Mouse (Mus musculus): Measurements from ENCODE around the gene Togaram2. TPM values are rescaled to one million over a fixed set of nuclear protein-coding genes. Genes with fewer than 3 reads are reported as not detected.
"Not testable (repeated sequence)": the region's sequence is repeated elsewhere in the genome, so short reads cannot be mapped to it uniquely, and the experiment has no call there.

Togaram2 gene
- total RNA-seq, 2 experiments from 2014 or later = 1.2 to 1.8 TPM

DNA sequence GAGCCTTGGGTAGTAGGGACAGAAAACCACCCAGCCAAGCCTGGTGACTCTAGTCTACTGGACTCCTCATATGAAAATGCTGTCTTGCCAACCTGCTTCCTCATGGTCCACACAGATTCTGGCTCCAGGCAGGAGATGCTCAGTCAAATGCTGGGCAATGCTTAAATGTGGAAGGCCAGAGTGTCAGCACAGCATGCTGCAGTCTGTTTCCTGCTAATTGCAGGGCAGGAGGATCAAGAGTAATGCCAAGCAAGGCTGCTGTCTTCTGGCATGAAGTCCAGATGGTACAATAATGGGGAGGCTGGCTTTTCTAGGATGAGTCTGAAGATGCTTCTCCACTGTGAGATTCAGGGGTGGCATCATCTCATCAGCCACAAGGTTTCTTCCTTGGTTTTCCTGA is 47.4 kb downstream of the Togaram2 start:
- DNase-seq (ENCODE audit: extremely low spot score in 1 of 2, low spot score in 1 of 2) = no peak

GRCm38 (mm10) chr17:71721019-71721418 is 48.0 kb downstream of the Togaram2 start:
- DNase-seq (ENCODE audit: extremely low spot score in 1 of 2, low spot score in 1 of 2) = no peak

- no peak for DNase-seq (ENCODE audit: extremely low spot score in 1 of 2, low spot score in 1 of 2)
Measured at GRCm38 (mm10) chr17:71730655-71731054, 57.6 kb downstream of the Togaram2 start.

DNA sequence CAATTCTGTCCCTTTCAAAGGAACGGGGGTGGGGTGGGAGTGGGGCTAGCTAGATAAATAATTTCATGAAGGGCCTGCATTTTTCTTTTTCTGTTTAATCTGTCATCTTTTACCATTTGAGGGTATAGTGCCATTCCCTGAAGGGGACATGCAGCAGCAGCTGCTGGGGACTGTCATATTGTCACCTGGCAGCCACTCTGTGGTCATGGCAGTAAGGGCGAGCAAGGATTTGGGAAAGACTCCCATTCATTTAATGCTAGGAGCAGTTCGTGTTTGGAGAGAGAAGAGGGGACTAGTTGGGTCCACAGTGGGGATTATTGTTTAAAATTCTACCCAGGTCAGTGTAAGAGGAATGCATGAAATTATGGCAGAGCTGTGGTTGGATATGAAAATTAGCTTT is 63.4 kb downstream of the Togaram2 start:
- DNase-seq (ENCODE audit: extremely low spot score in 1 of 2, low spot score in 1 of 2) = no peak

DNA sequence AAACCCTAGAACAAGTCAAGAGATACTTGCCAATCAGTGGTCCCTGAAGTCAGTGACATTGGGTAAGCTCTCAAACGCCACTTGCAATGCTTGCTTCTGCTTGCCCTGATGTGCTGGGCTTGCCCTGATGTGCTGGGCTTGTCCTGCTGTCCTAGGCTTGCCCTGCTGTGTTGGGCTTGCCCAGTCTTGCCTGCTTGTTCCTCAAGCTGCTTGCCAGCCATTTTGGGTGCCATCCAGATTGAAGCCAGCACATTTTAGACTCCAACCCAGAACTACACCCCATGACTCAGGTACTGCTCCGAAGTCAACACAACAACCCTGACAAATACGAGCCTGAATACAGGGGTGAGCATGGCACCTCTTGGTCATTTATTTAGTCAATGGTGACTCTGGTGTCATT is 69.1 kb downstream of the Togaram2 start:
- no peak for DNase-seq (ENCODE audit: extremely low spot score in 1 of 2, low spot score in 1 of 2)

- no peak for DNase-seq (ENCODE audit: extremely low spot score in 1 of 2, low spot score in 1 of 2)
Measured at GRCm38 (mm10) chr17:71742935-71743334, 69.9 kb downstream of the Togaram2 start.

- DNase-seq (ENCODE audit: extremely low spot score in 1 of 2, low spot score in 1 of 2) = no peak
Measured at GRCm38 (mm10) chr17:71746114-71746513, 73.1 kb downstream of the Togaram2 start.

DNA sequence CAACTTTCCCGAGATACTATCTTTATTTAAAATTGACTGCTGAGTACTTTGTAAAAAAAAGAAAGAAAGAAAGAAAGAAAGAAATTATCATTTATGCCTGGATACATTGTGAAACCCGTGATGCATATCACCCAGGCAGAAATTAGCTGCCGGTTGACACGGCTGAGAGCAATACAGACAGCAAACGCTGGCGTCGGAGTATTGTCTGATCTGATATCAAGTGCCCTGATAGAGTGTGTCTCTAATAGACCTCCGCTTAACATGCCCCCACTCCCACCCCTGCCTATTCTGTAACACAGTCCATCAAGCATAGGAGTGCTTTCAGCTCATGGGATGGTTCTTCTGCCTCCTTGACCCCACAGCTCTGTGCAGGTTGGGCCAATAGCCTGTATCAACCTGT is 74.5 kb downstream of the Togaram2 start:
- no peak for DNase-seq (ENCODE audit: extremely low spot score in 1 of 2, low spot score in 1 of 2)

GRCm38 (mm10) chr17:71749616-71750168 is 76.6 kb downstream of the Togaram2 start:
- DNase-seq (ENCODE audit: extremely low spot score in 1 of 2, low spot score in 1 of 2) = no peak

GRCm38 (mm10) chr17:71752831-71753230 is 79.8 kb downstream of the Togaram2 start, which contains the start of gene Pcare:
Pcare (minus strand) TSS chr17:71752894.
- no peak for DNase-seq (ENCODE audit: extremely low spot score in 1 of 2, low spot score in 1 of 2)

GRCm38 (mm10) chr17:71760536-71760935 is 87.5 kb downstream of the Togaram2 start:
- DNase-seq (ENCODE audit: extremely low spot score in 1 of 2, low spot score in 1 of 2) = no peak

DNA sequence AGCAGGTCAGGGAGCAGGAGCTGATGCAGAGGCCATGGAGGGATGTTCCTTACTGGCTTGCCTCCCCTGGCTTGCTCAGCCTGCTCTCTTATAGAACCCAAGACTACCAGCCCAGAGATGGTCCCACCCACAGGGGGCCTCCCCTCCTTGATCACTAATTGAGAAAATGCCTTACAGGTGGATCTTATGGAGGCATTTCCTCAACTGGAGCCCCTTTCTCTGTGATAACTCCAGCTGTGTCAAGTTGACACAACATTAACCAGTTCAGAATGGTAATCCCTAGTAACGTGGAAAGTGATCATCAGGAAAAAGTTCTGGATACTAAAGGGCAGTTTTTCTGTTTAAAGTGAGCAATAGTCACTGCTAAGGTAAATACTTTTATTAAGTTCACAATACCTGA is 95.1 kb downstream of the Togaram2 start, which contains the start of gene Clip4:
Gene Clip4, plus strand, starts transcription at position 301 of the 400 bp plus-strand sequence.
- not testable (repeated sequence) for DNase-seq (ENCODE audit: extremely low spot score in 1 of 2, low spot score in 1 of 2)

- DNase-seq (ENCODE audit: extremely low spot score in 1 of 2, low spot score in 1 of 2) = no peak
Measured at GRCm38 (mm10) chr17:71769564-71769963, 96.5 kb downstream of the Togaram2 start.

GRCm38 (mm10) chr17:71770696-71771095 is 97.6 kb downstream of the Togaram2 start:
- DNase-seq (ENCODE audit: extremely low spot score in 1 of 2, low spot score in 1 of 2) = no peak

DNA sequence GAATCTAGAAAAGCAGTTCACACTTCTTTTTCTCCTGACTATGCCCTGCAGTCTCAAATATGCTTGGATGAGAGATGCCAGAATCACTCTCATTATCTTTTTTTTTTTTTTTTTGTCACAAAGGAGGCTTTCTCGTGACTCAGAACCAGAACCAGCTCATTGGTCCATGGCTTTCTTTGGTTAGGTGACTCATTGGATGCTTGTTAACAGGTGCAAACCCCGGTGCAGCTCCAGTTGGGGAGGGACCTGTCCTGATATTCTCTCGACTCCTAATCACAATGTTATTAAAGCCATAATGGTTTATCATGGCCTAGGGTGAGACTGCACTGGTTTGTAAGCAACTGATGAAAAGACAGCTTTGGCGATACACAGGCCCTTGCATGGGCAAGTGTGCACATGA is 101.1 kb downstream of the Togaram2 start:
- DNase-seq (ENCODE audit: extremely low spot score in 1 of 2, low spot score in 1 of 2) = no peak

DNA sequence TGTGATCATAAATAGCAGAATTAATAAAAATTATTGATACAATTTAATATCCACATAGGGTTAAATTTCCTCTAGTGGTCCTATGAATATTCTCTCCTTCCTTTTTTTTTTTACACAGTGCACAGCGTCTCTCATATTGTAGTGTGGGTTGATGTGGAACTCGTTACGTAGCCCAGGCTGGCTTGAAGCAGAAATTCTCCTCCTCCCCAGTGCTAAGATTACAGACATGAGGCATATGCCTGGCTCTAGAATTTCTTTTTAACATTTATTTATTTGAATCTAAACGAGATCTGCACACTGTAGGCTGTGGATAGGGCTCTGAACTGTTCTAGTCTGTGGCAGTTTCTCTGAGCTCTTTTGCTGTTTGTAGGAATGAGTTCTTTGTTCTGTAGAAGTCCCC is 102.2 kb downstream of the Togaram2 start:
- DNase-seq (ENCODE audit: extremely low spot score in 1 of 2, low spot score in 1 of 2) = no peak

- no peak for DNase-seq (ENCODE audit: extremely low spot score in 1 of 2, low spot score in 1 of 2)
Measured at GRCm38 (mm10) chr17:71778696-71779095, 105.6 kb downstream of the Togaram2 start.

Other genes starting within 250 kb of the Togaram2 start
- 1 to 10 TPM; 1.6 to 2.6 TPM for gene Gm4707, start 213.3 kb upstream of the Togaram2 start, total RNA-seq (2021)
- 10 to 100 TPM; 28.8 to 33.8 TPM for gene Smchd1, start 197.9 kb upstream of the Togaram2 start, total RNA-seq (2021)
- under 1 TPM; 0.38 to 0.69 TPM for gene Ndc80, start 146.4 kb upstream of the Togaram2 start, total RNA-seq (2021)
- gene Spdya, start 121.2 kb upstream of the Togaram2 start, total RNA-seq (2021) = 1 to 10 TPM in 1 of 2 experiments, under 1 TPM in 1; 0.75 to 1.1 TPM
- 10 to 100 TPM; 24.9 to 26.7 TPM for gene Wdr43, start 57.4 kb upstream of the Togaram2 start, total RNA-seq (2021)
- under 1 TPM; 0.15 to 0.19 TPM for gene Pcare, start 79.6 kb downstream of the Togaram2 start, total RNA-seq (2021)
- gene Clip4, start 95.2 kb downstream of the Togaram2 start, total RNA-seq (2021) = 10 to 100 TPM; 84.5 to 85.4 TPM